In genomic region chr13:53775687-53776086, GRCm38 (mm10) we compare ENCODE assay signal across 9 mouse cellular contexts.
DNase-seq lines count a peak whose midpoint lies in the region; ATAC-seq and TF ChIP-seq lines count a peak whose summit lies in the region.
"Had no signal": no experiment of that assay in that cellular context is flagged by ENCODE, and none has a peak within 500 bp of the region (broad histone marks: within the 10 kb centered on the region; RNA-seq: fewer than 3 reads in every experiment).

No protein-coding gene starts in this region.

- no peak overlapping the region for H3K4me3 ChIP-seq in left cerebral cortex, adult 2 months
- no peak overlapping the region for H3K4me3 ChIP-seq in embryonic fibroblast, embryonic 13.5 days (ENCODE audit: insufficient read depth, low read length)
- no peak overlapping the region for H3K4me3 ChIP-seq in lung, embryonic 14.5 days (ENCODE audit: low read depth, low read length)
- H3K4me3 ChIP-seq: neural tube, embryonic 13.5 days had no signal

- no peaks in the 10 kb centered on the region for H3K36me3 ChIP-seq in lung, embryonic 14.5 days (ENCODE audit: insufficient read depth)
- H3K36me3 ChIP-seq: neural tube, embryonic 13.5 days had no signal

- H3K4me1 ChIP-seq in embryonic fibroblast, embryonic 13.5 days (ENCODE audit: control insufficient read depth, insufficient read depth, low read length), result no peaks in the 10 kb centered on the region
- no peaks in the 10 kb centered on the region for H3K4me1 ChIP-seq in lung, embryonic 14.5 days (ENCODE audit: insufficient read depth)
- H3K4me1 ChIP-seq: neural tube, embryonic 13.5 days had no signal

- intact Hi-C loops in left cerebral cortex, adult 2 months (cut with DNase I), result loop anchor here (5.0 kb wide), 1 partner anchor 462 kb away; no protein-coding TSS in a partner anchor

- H3K9me3 ChIP-seq in lung, embryonic 14.5 days (ENCODE audit: low read depth, low read length), result no peaks in the 10 kb centered on the region
- H3K9me3 ChIP-seq: neural tube, embryonic 13.5 days had no signal

- H3K4me2 ChIP-seq in lung, embryonic 14.5 days, result no peak overlapping the region
- H3K4me2 ChIP-seq: neural tube, embryonic 13.5 days had no signal

- WGBS in lung, embryonic 14.5 days, result 40% methylated on average over 5 of the region's 5 CpGs

- no peak overlapping the region for H3K27ac ChIP-seq in left cerebral cortex, adult 2 months
- H3K27ac ChIP-seq in embryonic fibroblast, embryonic 13.5 days (ENCODE audit: insufficient read depth, low read length), result no peak overlapping the region
- no peak overlapping the region for H3K27ac ChIP-seq in lung, embryonic 14.5 days (ENCODE audit: low read depth)
- H3K27ac ChIP-seq: neural tube, embryonic 13.5 days had no signal

- H3K9ac ChIP-seq in lung, embryonic 14.5 days, result no peak overlapping the region
- H3K9ac ChIP-seq: neural tube, embryonic 13.5 days had no signal

- no peak for ATAC-seq in lung, embryonic 14.5 days (ENCODE audit: insufficient read depth)

- no peak for TF ChIP-seq POLR2A in embryonic fibroblast, embryonic 13.5 days (IDR thresholded peaks at IDR 0.05; ENCODE audit: low read depth, low read length)

- peak; percentile 23 to 39 for DNase-seq in cerebellum, adult 18-20 months
- DNase-seq in cerebellum, adult 8-10 months, result no peak
- DNase-seq in left cerebral cortex, adult 2 months (ENCODE audit: extremely low spot score in 1 of 2, low spot score in 2 of 2), result no peak
- DNase-seq in left cerebral cortex, adult 8-10 months (ENCODE audit: low spot score in 2 of 2), result no peak
- DNase-seq in adipocyte (ENCODE audit: low spot score), result peak; percentile 22
- peak; percentile 82 for DNase-seq in lung, embryonic 14.5 days
- no peak for DNase-seq in spleen, postnatal 14 days (ENCODE audit: low spot score in 2 of 2)

- TF ChIP-seq CTCF in left cerebral cortex, adult 2 months (IDR thresholded peaks at IDR 0.05), result peak; percentile 63
- TF ChIP-seq CTCF in embryonic fibroblast, embryonic 13.5 days (IDR thresholded peaks at IDR 0.05; ENCODE audit: borderline replicate concordance, insufficient read depth, low read length), result peak; percentile 51; the same call in 1 of the 2 replicates
- TF ChIP-seq CTCF in lung, embryonic 14.5 days (IDR thresholded peaks at IDR 0.05; ENCODE audit: low read depth), result peak; percentile 75

- H3K27me3 ChIP-seq in lung, embryonic 14.5 days (ENCODE audit: insufficient read depth, low read length), result no peaks in the 10 kb centered on the region
- H3K27me3 ChIP-seq: neural tube, embryonic 13.5 days had no signal

Comparison
In these comparisons a context has a peak if more than half of its experiments do, and no peak if none do; other contexts are left out.
1. DNase-seq: peak in cerebellum, adult 18-20 months (2 of 2), adipocyte (single experiment) and lung, embryonic 14.5 days (single experiment); none in cerebellum, adult 8-10 months (single experiment), left cerebral cortex, adult 2 months (0 of 2), left cerebral cortex, adult 8-10 months (0 of 2) and spleen, postnatal 14 days (0 of 2).
2. Peak in every context shown above with its lines, with median percentiles within 50 percentile points of each other: CTCF ChIP-seq.